Mouse (Mus musculus): ENCODE data around the gene Aanat.
A peak's percentile ranks its signal among the peaks of the same experiment; 100 is the strongest.

Aanat gene

DNA sequence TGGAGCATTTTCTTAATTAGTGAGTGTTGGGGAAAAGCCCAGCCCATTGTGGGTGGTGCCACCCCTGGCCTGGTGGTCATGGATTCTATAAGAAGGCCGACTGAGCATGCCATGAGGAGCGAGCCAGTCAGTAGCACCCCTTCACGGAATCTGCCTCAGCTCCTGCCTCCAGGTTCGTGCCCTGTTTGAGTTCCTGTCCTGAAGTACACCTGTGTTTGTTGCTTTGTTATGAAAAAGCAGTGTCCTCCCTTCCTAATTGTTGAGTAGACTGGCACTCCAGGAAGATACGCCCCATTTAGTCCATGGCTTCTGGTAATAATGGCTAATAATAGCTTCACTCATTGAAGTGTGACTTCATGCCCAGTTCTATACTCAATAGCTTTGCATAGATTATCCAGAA lies at the start of gene Aanat:
TSS of gene Aanat (plus strand) at position 123 of the 400 bp plus-strand sequence.
- DNase-seq (ENCODE audit: low spot score in 2 of 2), result no peak

DNA sequence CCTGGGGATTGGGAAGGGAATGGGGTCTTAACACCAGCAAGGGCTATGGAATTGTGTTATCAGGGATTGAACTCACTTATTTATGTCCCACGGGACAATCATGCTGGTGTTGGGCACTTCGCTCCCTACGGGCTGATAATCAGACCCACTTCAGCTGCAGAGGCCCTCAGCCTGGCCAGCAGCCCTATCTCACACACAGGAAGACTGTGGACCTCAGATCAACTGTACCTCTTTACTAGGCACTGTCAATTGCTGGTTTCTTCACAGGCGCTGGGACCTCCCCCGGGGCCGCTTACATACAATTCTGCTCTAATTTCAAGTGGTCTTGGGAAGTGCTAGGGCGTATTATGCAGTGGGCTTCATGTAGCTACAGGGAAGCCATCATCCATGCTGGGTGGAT lies 49.5 kb upstream of the Aanat start:
- DNase-seq (ENCODE audit: low spot score in 2 of 2), result no peak

DNA sequence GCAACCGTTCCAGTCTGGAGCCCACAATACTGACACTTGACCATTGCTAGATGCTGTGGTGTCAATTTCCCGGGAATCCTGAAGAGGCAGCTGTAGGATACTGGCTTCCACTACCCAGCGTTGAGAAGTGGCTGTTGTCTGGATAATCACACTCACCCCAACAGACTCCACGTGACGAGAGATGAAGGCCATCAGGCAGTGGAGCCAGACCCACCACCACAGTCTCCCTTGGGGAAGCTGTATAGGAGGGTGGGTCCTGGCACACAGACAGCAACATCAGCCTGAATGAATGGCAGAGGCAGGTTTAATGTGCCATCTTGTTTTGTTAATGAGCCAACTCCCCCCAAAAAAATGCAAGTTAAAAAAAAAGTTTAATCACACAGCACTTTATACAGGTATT lies 48.8 kb upstream of the Aanat start:
- DNase-seq (ENCODE audit: low spot score in 2 of 2), result no peak

DNA sequence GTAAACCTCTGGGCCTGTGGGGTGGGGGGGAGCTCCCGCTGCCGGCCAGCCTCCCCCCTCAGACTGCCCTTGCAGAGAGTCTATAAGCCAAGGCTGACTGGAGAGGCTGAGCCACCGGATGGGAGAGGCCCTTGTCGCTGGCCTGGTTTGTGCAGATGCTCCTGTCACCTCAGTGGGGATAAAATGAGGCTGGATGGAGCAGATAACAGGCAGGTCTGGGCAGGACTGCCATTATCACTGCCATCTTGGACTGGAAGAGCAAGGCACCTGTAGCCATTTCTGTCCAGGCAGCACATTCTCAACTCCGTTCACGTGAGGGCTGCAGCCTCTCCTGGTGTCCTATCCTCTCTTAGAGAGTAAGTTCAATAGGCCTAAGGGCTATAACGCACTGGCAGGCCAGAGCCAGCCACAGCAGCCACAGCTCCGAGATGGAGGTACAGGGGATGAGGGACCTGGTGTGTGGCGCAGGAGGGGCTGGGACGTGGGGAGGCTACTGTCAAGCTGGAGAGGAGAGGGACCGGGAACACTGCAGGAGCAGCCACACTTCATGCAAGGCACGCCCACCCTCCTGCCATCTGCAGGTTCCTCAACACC lies 48.0 kb upstream of the Aanat start:
- no peak for DNase-seq (ENCODE audit: low spot score in 2 of 2)

DNA sequence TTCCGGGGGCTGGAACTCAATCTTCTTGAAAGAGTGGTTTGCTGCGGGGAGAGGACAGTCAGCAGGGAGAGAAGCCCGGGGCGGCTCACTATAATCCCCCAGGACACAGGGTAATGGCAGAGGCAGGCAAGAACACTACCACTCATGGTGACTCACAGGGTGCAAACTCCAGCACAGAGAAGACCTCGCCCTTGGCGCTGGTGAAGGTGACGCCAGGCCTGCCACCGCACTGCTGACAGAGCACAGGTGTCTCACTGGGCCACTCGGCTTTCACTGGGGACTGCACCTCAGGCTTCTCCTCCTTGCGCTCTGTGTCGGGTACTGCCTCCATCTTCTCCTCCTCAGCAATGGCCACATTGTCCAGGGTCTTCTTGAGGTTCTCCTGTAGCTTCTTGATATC lies 45.0 kb upstream of the Aanat start:
- no peak for DNase-seq (ENCODE audit: low spot score in 2 of 2)

DNA sequence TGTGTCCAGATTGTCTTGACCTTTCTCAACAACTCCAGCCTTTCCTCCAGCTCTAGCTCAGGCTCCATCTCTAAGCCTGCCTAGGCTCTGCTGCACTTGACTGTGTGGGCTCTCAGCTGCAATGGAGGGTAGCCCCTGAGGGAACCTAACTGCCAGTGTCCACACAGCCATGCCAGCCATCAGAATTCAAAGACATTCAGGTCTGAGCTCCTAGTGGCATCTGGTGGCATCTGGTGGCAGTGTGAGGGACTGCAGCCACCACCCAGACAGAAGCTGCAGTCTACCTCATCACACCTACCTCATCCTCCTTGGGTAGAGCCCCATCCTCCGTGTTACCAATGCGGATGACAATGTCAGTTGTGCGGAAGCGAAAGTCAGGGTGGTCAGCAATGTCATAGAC lies 43.1 kb upstream of the Aanat start:
- DNase-seq (ENCODE audit: low spot score in 2 of 2), result peak in 1 of 2 experiments; percentile 54

DNA sequence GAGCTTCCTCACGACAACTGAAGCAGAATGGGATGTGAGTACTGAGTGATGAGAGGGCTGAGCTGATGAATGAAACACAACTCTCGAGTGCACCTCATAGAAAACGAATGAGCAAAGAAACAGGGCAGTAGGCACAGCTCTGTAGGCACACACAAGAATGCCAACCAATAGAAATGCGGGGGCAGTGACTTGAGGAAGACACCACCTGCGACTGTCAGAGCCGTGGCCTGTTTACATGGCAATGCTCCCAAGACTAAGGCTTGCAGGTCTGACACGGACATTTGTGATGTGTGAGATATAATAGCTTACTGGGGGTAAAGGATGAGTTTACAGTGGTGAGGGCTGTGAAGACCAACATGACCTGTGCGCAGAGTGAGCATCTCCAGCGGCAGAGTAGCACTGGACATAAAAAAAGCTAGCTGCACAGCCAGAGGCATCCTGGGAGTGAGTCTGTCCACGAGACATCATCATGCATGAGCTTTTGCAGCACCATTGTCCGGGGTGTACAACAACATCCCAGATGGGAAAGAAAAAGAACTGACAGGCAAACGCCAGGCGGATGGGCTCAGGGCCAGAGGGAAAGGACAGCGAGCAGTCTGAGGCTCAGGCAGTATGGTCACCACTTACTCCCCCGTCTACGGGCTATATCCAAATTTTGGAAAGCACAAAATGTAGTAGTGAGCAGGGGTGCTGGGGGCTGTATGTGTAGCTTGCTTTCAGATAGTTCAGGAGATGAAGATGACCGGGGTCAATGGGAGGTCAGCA lies 38.8 kb upstream of the Aanat start:
- no peak for DNase-seq (ENCODE audit: low spot score in 2 of 2)

DNA sequence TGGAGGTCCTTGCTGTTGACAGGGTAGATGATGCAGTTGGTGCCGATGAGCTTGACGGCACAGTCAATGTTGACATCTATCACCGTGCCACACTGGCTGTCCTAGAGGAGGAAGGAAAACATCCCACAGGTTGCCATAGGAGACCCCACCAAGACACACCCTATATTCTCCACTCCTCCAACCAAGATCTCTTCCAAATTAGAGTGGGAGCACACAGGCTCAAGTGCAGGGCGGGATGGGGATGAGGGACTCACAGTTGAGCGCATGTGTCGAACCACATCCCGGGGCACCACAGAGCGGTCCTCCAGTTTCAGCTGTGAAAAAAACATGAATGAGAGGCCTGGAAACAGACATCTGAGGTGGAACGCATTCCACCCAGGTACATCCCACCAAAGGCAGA lies 37.5 kb upstream of the Aanat start:
- no peak for DNase-seq (ENCODE audit: low spot score in 2 of 2)

DNA sequence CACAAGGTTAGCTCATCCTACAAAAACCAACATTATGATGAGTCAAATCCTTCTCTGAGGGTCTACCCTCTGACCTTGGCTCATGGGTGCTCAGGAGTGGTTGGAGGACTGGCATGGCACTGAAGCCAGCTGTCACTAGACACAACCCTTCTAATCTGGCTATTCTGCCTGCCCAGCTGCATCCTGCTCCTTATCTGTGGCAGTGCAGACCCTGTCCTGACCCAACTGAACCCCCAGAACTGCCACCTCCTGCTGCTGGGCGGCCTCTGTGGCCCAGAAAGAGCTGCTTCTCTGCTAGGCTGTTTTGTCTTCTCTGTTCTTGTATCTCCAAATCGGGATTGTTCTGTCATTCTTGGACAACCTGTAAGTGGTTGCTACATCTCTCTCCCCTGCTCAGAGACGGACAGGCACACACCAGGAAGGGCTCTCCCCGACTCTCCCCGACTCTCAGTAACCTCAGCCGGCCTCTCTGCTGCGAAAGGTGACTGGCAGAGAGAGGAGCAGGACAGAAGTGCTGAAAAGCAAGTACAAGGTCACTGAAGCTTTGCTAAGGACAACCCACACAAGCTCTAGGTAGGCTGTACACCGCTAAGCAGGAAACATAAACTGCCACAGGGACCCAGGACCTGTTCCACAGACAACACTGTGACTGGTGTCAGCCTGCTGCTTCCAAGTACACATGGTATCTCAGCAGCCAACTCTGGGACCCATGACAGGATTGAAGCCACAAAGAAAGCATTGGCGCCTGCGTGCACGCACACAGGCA lies 36.8 kb upstream of the Aanat start:
- DNase-seq (ENCODE audit: low spot score in 2 of 2), result no peak

DNA sequence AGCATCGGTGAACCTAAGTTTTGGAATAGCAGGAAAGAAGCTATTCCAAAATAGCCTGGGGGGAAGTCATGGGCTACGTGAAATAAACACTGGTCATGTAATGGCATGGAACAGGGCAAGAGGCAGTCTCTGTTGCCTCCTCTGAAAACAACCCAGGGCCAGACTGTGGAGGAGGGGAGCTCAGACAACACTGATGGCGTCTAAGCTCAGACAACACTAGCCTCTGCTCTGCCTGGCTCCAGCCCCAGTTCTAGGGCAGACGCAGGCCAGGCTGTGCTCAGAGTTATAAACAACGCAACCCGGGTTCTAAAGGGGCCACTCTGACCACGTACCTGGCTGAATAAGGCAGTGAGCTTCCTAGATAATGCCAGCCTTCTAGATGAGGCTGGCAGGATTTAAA lies 35.5 kb upstream of the Aanat start:
- no peak for DNase-seq (ENCODE audit: low spot score in 2 of 2)

DNA sequence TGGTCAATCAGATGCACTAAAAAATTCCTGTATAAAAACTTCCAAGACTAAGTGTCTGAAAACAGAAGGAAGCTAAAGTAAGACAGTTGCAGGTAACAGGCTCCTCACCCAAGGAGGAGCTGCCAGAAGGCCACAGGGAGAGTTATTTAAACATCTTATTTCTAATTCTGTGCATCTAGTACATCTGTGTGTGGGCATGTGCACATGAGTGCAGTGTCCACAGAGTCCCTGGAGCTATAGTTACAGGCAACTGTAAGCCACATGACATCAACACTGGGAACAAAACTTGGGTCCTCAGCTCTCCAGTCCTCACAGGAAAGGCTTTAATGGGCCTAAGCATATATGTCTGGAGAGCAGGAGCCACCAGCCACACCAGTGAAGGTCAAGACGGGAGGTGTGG lies 34.0 kb upstream of the Aanat start:
- peak in 1 of 2 experiments; percentile 70 for DNase-seq (ENCODE audit: low spot score in 2 of 2)

DNA sequence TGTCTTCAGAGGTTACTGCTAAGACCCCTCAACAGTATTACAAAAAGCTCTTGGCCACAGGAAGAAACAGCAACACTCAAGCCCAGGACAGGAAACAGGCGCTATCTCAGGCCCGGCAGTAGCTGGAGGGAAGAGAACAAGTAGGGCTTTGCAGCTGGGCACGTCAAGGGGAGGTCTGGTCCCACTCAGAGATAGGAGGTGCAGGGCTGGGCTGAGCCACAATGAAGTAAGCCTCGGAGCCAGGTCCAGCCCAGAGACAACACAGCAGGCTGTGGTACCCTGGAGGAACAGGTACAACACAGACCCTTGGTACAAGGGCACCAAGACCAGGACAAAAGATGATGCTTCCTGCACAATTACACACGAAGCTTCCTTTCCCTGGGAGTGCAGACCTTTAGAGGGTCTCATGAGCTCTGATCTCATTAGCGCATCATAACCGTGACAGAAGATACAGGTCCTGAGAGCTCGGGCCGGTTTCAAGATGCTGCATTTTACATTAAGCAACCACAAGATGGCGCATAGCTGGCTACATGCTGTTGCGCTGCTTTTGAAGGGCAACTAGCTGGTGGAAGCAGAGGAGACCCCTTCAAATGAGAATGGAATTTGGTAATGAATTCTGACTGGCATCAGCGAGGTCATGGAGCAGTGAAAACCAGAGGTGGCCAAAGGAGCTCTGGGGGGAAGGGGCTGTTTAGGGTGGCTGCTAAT lies 31.9 kb upstream of the Aanat start:
- DNase-seq (ENCODE audit: low spot score in 2 of 2), result no peak

DNA sequence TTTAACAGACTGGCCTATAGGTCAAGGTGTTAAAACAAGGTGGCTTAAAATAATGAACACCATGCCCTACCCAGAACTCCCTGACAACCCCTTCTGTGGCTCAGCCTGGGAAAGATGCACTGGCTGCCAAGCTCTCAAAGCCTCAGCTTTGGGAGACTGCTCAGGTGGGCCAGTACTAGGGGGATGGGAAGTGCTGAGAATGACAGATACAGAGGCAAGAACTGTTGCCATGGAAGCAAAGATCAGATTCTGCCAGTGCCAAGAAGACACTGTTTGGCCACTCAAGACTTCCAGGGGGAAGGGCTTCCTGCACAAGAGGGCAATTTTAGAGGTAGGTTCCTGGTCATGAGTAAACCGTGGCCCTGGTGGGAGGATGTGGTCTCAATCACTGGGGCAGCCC lies 30.7 kb upstream of the Aanat start:
- DNase-seq (ENCODE audit: low spot score in 2 of 2), result no peak

DNA sequence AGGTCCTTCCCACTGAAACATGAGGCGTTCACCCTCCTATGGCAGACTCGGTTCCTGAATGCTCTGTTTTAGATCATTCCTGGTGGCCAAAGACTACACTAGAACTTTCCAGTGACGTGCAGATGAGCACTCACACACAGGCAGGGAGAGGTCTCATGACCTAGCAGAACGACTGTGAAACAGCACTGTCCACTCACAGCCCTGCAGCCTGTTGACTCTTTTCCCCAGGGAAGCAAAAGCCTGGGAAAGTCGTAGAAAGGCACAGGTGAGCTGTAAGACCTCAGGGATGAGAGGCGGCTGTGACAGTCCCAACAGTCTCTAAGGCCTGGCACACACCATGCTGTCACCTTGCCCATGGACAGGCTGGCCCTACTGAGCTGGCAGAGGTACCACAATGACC lies 29.9 kb upstream of the Aanat start:
- DNase-seq (ENCODE audit: low spot score in 2 of 2), result no peak

DNA sequence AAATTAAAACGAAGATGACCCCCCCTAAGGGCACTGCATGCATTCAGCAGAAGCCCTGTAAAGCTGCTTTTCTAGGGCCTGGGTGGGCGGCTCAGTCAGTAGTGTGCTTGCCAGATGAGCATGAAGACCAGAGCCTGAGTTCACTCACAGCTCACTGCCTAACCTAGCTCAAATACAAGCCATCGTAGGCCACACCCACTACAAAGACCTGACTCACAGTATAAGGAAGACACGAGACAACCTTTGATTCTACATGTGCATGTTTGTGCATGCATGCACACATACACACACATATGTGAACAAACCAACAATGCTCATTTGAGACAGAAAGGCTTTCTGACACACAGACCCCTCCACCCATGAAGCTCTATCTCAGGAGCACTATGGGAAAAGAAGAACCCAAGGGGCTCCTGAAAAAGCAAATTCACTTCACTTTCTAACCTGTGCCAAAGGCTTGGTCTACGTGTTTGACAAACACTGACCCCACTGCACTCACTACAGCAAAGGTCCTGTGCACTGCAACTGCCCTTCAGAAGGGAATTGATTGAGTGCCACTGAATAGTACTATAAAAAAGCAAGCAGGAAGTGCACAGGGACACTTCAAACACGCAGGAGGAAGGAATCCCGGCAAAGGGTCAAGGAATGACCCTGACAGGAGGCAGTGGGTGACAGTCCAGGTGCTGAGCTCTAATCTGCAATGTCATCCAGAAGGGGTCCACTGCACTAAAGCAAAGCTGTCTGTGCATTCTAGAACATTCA lies 20.8 kb upstream of the Aanat start:
- DNase-seq (ENCODE audit: low spot score in 2 of 2), result no peak

DNA sequence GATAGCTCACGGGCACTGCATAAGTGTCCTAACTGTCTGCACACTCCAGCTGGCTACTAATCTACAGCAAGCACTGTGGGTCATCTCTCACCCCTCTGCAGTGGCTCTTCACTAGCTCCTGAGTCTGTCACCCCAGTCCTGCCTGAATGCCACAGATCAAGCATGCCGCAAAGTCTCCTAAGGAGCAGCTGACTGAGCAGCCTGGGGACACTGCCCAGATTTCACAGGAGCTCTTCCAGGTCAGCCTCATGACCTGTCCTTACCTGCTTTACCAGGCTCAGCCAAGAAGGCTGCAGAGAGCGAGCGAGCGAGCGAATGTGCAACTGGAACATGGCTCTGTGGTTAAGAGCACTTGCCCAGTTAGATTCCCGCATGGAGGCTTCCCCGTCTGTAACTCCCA lies 18.7 kb upstream of the Aanat start:
- DNase-seq (ENCODE audit: low spot score in 2 of 2), result no peak

DNA sequence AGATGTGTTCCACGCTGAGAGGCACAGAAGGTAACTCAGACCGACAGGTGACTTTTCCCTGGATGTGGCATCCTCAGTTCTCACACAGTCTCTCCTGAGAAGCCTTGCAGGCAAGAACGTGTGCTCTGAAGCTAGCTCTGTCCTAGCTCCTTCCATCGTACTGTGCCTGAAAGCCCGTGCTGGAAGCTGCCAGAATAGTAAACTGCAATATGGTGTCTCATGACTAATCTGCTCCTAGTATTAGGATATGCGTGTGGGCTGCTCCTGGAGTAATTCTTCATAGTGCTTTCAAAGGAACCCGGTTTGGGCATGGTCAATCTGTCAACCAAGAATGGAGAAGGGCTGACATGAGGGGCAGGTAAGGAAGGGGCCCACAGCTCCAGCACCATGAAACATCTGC lies 15.4 kb upstream of the Aanat start:
- DNase-seq (ENCODE audit: low spot score in 2 of 2), result no peak

DNA sequence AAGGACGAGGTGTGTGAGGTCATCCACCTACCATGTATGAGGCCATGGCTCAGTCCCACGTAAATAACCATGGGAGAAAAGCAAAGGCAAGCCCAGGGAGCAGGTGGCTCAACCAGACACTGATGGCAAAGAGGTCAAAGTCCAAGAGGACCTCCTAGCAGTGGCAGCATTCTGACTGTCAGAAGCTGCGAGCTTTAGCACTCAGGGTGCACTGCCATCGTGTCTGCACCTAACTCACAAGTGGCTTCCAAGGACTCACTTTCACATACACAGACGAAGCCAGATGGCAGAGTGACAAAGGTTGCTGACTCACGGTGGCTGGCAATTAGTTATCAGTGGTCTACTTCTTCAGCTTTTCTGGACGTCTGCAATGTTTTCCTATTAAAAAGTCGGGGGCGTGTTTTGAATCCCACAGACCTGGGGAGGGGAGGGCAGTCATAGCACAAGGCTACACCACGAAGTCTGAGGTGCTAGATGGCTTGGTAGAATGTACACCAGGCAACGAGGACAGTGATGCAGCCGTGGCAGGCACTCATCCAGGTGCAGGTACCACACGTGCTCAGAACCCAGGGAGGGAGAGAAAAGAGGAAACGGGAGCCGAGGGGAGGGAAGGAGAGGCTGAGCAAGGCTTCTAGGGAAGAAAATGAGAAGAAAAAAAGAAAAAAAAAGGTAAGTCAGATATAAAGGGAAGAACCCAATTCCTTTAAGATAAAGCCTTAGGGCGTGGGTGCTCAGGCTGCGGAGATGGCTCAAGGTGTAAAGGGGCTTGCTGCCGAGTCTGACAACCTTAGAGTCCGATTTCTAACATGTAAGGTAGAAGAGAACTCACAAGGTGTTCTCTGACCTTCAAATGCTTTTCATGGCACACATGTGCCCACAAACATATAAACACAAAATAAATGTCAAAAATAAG lies 14.2 kb upstream of the Aanat start:
- no peak for DNase-seq (ENCODE audit: low spot score in 2 of 2)

DNA sequence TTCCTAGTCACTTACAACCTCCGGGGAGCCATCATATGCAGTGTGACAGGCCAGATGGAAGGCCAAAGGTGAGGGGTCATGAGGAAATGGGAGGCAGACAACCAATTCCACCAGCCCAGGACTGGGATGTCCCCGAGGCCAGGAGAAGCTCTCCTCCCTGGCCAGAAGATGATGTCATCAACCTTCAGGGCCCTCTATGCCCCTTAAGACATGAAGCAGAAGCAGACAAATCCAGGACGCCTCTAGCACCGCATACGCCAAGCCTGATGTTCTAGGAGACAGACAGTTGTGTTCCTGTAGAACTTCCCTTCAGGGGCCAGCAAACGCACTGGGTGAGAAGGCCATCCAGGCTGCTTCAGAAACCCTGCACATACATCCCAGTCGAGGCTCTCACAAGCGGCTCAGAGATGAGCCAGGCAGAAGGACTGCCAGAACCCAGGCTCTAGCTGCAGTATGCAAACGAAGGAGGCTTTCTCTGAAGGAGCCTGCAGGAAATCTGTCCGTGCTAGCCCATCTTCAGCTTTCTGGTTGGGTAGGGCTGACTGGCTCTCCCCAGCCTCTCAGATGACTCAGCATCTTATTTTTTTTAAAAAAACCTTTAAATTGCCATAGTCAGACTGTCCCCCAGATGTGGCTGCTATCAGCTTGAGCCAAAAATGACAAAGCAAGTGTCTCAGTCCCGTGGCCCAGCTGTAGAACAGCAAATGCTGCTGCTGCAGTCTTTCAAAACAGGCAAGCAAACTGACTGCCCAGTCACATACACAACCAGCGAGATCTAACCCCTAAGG lies 13.3 kb upstream of the Aanat start:
- peak in 1 of 2 experiments; percentile 49 for DNase-seq (ENCODE audit: low spot score in 2 of 2)

DNA sequence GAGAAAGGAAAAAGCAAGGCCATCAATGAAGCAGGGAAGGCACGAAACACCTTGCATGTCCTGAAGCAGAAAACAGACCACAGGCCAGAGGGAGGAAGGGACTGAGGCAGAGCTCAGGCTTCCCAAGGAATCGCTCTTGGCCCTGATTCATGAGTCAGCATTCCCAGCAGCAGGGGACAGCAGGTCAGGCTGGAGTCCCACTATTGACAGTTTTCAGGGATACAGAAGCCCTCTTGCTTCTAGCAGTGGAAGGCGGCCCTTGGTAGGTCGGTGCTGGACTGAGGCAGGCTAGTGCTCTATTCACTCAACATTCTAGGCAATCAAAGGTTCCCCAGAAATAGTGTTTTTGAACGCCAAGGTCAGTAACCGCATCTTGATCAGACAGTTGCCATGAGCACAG lies 11.7 kb upstream of the Aanat start:
- no peak for DNase-seq (ENCODE audit: low spot score in 2 of 2)

Data from right cerebral cortex, postnatal 36 days (tissue).